Mouse (Mus musculus) monocyte, adult 2 months (primary cell): ENCODE results near the gene Il34.
"Not testable (repeated sequence)": the region's sequence is repeated elsewhere in the genome, so short reads cannot be mapped to it uniquely, and the experiment has no call there.

Experiments
- DNase-seq, 2 experiments: peaks; one replicate each; pipeline ENCODE4 v3.0.0; 2022; ENCODE audit warnings: low spot score in 2 of 2, low read depth in 1 of 2

The Il34 gene

GRCm38 (mm10) chr8:110811116-110811515 lies 5.4 kb upstream of the Il34 start:
- DNase-seq = no peak

GRCm38 (mm10) chr8:110810481-110811065 lies 4.8 kb upstream of the Il34 start:
- no peak for DNase-seq

DNA sequence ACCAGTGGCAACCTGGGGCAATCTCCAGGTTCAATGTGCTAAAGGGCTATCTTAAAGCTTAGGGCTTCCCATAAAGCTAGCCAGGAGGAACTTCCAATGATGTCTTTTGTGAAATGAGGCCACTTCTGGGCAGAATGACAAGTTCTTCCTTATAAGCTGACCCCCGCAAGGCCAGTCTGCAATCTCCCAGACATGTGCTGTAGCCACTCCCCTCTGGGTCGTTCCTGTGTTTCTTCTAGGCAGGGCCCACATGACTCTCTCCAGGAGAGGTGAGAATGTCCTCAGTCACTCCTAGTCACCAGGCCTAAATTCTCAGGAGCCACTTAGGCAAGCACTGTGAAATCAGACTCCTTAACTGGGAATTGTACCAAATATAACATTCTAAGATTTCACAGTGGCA lies 4.1 kb upstream of the Il34 start:
- no peak for DNase-seq

GRCm38 (mm10) chr8:110808495-110809472 lies 3.1 kb upstream of the Il34 start:
- DNase-seq = no peak

- DNase-seq = no peak
These were observed 422 bp upstream of the Il34 start for GRCm38 (mm10) chr8:110806146-110806545.

DNA sequence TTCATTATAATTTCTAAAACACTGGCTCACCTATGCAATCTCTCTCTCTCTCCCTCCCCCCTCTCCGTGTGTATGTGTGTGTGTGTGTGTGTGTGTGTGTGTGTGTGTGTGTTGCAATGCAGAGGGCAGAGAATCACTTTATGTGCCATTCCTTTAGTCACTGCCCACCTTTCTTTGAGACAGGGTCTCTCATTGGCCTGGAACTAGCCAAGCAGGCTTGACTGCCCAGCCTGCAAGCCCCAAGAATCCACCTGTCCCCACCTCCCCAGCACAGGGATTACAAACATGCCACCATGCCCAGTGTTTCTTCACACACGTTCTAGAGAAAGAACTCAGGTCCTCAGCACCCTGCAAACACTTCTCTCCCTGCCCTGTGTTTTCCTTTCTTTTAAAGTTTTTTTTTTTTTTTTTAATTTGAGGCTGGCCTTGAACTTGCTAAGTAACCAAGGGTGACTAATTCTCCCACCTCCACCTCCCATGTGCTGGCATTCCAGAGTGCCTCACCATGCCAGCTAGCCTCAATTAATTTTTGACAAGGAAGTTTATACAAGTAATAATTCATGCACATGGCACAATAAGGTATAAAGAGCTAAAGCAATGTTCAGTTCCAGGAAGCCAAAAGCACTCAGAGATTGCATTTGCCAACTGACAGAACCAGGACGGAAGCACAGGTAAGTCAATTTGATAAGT lies 754 bp downstream of the Il34 start:
- DNase-seq = no peak

DNA sequence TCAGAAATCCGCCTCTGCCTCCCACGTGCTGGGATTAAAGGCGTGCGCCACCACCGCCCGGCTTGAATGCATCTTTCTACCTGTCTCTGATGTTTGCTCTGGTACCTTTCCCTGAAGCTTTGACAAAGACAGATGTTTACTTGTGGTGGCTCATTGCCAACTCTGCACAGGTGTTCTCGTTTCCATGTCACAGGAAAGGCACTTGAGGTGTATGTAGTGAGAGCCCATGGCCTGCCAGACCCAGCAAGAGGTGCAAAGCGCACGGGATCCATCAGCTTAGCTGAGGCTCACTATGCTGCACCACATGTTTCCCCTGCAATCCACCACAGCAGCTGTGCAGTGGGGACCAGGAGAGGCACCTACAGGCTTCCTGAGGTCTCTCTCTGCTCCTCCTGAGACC lies 1.9 kb downstream of the Il34 start:
- DNase-seq = no peak

GRCm38 (mm10) chr8:110802988-110803387 lies 2.7 kb downstream of the Il34 start:
- no peak for DNase-seq

DNA sequence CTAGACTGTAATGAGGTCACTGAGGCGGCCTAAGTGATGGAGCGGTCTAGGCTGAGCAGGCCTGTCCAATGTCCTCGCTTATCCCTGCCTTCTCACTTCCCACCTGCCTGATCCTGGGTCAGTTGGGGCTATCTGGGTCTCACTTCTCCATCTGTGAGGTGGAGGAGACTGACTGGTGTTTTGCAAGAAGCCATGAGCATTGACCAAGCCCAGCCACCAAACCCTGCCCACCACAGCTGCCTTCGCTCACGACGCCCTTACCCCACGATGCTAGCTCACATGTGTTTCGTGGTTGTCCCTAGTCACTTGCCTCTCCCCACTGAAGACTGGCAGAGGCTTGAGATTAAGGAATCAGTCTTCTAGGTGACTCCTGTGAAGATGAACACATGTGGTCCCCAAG lies 8.6 kb downstream of the Il34 start:
- no peak for DNase-seq

DNA sequence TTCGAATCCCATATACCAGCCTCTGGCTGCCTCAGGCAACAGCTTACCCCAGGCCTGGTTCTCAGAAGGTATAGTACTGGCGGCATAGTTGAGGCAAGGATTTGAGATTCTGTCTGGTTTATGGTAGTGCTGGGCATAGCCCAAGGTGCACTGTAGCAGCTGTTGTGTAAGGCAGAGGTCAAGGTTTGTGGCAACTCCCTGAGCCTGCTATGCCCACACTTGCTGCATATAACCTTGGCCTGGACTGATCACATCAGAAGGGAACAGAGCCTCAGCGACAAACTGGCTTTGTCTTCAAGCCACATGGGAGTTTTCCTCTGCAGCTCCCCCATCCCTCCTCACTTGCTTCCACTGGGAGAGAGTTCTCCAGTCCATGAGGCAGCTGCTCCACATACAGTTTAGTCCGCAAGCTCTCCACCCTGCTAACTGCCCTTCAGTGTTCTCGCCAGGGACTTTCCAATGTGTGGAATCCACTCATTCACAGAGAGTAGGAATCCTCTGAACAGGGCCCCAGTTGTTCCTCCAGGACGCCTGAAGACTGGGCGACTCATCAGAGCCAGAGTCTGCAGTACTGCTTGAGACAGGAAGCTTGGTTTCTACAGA lies 11.3 kb downstream of the Il34 start:
- DNase-seq = no peak

GRCm38 (mm10) chr8:110793936-110794335 lies 11.8 kb downstream of the Il34 start:
- no peak for DNase-seq

GRCm38 (mm10) chr8:110793511-110793910 lies 12.2 kb downstream of the Il34 start:
- DNase-seq = no peak

DNA sequence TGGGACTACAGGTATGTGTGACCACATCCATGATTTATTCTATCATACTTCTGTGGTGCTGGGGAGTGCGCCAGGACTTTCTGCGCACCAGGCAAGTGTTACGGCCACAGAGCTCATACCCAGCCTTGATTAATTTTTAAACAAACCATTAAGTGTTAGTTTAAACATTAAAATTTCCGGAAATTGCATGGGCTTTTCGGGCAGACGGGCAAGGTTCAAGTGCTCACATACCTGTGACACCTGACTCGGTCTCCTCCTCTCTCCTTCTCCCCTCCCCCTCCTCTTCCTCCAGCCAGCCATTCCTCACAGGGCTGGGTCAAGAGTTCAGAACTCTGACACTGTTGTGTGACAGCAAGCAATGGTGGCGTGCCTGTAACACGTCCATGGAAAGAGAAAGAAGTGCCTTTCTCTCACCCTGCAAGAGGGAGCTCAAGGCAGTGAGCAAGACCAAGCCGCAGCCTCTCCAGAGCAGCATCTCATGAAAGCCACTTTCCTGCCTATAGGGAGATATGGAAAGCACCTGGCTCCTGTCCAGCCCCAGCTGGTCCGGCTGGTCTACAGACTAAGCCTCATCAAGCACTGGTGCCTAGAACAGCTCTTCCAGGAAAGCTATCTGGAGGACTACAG lies 13.0 kb downstream of the Il34 start:
- no peak for DNase-seq

DNA sequence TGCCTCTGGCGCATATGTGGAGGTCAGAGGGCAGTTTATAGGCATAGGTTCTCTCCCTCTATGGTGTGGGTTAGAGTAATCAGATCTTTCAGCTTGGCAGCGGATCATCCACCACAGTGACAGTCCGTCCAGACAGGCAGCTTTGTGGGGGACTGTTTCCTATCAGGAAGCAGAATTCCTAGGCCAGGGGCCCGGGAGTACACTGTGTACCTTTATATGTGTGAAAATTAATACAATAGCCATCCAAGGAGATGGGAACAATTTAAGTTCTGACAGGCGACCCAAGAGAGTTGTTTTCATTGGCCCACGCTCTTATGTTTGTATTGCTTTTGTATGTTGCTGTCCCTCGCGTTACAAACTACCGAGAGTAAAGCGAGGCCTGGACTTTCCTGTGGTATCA lies 14.6 kb downstream of the Il34 start:
- no peak for DNase-seq

DNA sequence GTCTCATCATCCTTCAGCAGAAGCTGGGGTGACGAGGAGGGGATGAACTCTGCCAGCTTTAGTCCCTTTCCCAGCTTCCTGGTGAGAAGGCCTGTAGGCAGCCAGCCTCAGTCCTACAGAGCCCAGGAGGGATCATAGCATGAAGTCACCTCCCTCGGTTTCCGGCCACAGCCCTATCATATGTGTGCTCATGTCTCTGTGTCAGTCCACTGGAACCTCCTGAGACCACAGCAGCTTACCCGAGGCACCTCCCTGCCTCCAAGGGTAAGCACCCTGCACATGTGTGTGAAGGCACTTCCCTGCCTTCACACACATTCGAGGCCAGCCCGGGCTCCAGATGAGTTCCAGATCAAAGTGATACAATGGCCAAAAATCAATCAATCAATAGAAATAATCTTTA lies 15.5 kb downstream of the Il34 start:
- DNase-seq = no peak

GRCm38 (mm10) chr8:110789571-110789970 lies 16.2 kb downstream of the Il34 start:
- no peak for DNase-seq

DNA sequence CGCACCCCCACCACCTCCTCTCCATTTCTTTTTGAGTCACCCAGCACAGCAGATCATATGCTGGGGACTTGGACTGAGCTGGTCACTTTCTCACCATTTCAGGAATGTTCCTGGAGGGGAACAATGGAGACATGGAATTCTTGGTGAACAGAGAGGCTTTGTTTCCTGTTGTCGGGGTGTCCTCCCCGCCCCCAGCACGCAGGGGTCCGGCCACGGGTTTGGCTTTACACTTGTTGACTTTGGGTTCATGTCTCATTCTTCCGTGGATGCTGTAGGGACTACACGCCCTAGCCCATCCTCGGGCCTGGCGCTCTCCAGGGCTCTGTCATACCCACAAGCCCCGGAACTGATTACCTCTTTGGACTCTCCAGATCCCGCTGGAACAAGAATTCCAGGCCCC lies 16.7 kb downstream of the Il34 start:
- DNase-seq = no peak

DNA sequence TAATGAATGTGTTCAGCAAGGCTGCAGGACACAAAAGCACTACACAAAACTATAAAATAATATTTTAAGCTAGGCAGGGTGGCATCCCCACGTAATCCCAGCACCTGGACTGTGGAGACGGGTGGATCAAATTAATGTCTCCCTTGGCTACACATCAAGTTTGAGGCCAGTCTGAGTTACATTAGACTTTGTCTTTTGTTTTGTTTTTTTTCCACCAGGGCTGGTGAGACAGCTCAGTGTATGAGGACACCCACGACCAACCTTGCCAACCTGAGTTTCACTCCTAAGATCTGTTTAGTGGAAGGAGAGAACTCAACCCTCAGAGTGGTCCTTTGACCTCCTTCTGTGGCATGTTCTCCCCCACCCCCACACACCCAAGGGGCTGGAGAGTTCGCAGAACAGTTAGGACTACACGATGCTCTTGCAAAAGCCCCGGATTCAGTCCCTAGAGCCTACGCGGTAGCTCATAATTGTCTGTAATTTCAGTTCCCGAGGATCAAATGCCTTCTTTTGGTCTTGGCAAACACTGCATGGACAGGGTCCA lies 18.2 kb downstream of the Il34 start:
- DNase-seq = no peak

DNA sequence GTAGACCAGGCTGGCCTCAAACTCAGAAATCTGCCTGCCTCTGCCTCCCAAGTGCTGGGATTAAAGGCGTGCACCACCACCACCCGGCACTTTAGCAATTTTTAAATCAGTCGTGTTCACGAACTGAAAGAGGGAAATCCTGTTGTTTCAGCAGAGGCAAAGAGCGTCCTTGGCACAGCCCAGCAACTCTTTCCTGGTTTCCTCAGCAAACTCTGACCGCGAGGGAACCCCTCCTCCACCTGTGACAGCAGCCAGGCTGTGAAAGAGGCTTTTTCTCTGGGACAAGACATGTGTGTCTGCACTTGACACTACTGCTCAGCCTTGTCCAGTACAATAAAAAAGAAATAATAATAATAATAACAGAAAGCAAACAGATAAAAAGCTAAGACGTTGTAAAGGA lies 18.8 kb downstream of the Il34 start:
- DNase-seq = no peak

- DNase-seq = not testable (repeated sequence)
These were observed 19.2 kb downstream of the Il34 start for GRCm38 (mm10) chr8:110786501-110786900.

GRCm38 (mm10) chr8:110785366-110785765 lies 20.4 kb downstream of the Il34 start:
- DNase-seq = no peak
